In genomic region chr9:79926464-79927155, GRCm38 (mm10) we compare ENCODE assay signal across 16 mouse cellular contexts.
A peak's percentile ranks its signal among the peaks of the same experiment; 100 is the strongest.
DNase-seq lines count a peak whose midpoint lies in the region; ATAC-seq and TF ChIP-seq lines count a peak whose summit lies in the region.
"Had no signal": no experiment of that assay in that cellular context is flagged by ENCODE, and none has a peak within 500 bp of the region (broad histone marks: within the 10 kb centered on the region; RNA-seq: fewer than 3 reads in every experiment).

No protein-coding gene starts in this region.

- peak overlapping the region; percentile 82 for H3K27ac ChIP-seq in lung, embryonic 15.5 days
- H3K27ac ChIP-seq in heart, embryonic 16.5 days (ENCODE audit: low read length), result peak overlapping the region; percentile 80
- peak overlapping the region; percentile 69 for H3K27ac ChIP-seq in stomach, postnatal 0 days (replicated peaks)
- H3K27ac ChIP-seq in midbrain, embryonic 16.5 days (ENCODE audit: low read length), result no peak overlapping the region
- H3K27ac ChIP-seq: hindbrain, embryonic 12.5 days had no signal

- no peaks in the 10 kb centered on the region for H3K36me3 ChIP-seq in lung, embryonic 15.5 days
- H3K36me3 ChIP-seq in heart, embryonic 16.5 days (ENCODE audit: control insufficient read depth, insufficient read depth), result no peaks in the 10 kb centered on the region
- no peaks in the 10 kb centered on the region for H3K36me3 ChIP-seq in stomach, postnatal 0 days (ENCODE audit: control insufficient read depth, insufficient read depth, low read length)
- no peaks in the 10 kb centered on the region for H3K36me3 ChIP-seq in midbrain, embryonic 16.5 days (ENCODE audit: control insufficient read depth, insufficient read depth, low read length)
- H3K36me3 ChIP-seq: G1E; hindbrain, embryonic 12.5 days had no signal

- no peak overlapping the region for H3K4me2 ChIP-seq in lung, embryonic 15.5 days
- no peak overlapping the region; the same call in 1 of the 2 replicates for H3K4me2 ChIP-seq in heart, embryonic 16.5 days (ENCODE audit: low read depth, low read length)
- H3K4me2 ChIP-seq in stomach, postnatal 0 days (replicated peaks; ENCODE audit: low read depth), result no peak overlapping the region
- no peak overlapping the region for H3K4me2 ChIP-seq in midbrain, embryonic 16.5 days (ENCODE audit: low read length)
- H3K4me2 ChIP-seq: hindbrain, embryonic 12.5 days had no signal

- H3K27me3 ChIP-seq in lung, embryonic 15.5 days, result no peaks in the 10 kb centered on the region
- no peaks in the 10 kb centered on the region for H3K27me3 ChIP-seq in heart, embryonic 16.5 days (ENCODE audit: control insufficient read depth, insufficient read depth, low read length)
- no peaks in the 10 kb centered on the region for H3K27me3 ChIP-seq in stomach, postnatal 0 days (ENCODE audit: control insufficient read depth, insufficient read depth, low read length)
- H3K27me3 ChIP-seq in midbrain, embryonic 16.5 days (ENCODE audit: control insufficient read depth, insufficient read depth, low read depth, low read length), result no peaks in the 10 kb centered on the region
- H3K27me3 ChIP-seq: hindbrain, embryonic 12.5 days had no signal

- ATAC-seq in lung, embryonic 15.5 days (ENCODE audit: borderline replicate concordance, extremely low read depth, low FRiP score, low TSS enrichment), result peak; percentile 94
- 0 out of 2 replicates have a peak, but pooled peaks have one; percentile 60 for ATAC-seq in heart, embryonic 16.5 days (replicated peaks; ENCODE audit: extremely low read depth, insufficient read depth, low FRiP score)
- ATAC-seq in stomach, postnatal 0 days (ENCODE audit: low FRiP score, low TSS enrichment), result peak; percentile 71; the same call in 1 of the 2 replicates
- ATAC-seq in midbrain, embryonic 16.5 days, result no peak
- ATAC-seq: forebrain, embryonic 16.5 days had no signal

- H3K4me3 ChIP-seq in lung, embryonic 15.5 days, result no peak overlapping the region
- H3K4me3 ChIP-seq in heart, embryonic 16.5 days (ENCODE audit: low read length), result no peak overlapping the region
- no peak overlapping the region for H3K4me3 ChIP-seq in stomach, postnatal 0 days (ENCODE audit: low read depth, low read length)
- H3K4me3 ChIP-seq in midbrain, embryonic 16.5 days (ENCODE audit: low read depth, low read length), result no peak overlapping the region
- H3K4me3 ChIP-seq: hindbrain, embryonic 12.5 days; megakaryocyte, embryonic 14.5 days had no signal

- peak; percentile 57 to 81 for DNase-seq in adrenal gland, adult (ENCODE audit: inconsistent age in 2 of 2, low spot score in 1 of 2)
- DNase-seq in adrenal gland, postnatal 25 days, result no peak
- DNase-seq in lung, postnatal 36 days, result no peak
- peak; percentile 12 for DNase-seq in stomach, postnatal 0 days (ENCODE audit: low spot score)
- DNase-seq in embryo, embryonic 10 days (ENCODE audit: low spot score), result no peak
- DNase-seq: adrenal gland, postnatal 10 days; cerebellum, adult 11 months; kidney, postnatal 10 days; layer of hippocampus, postnatal 36 days had no signal

- peaks cover 25% of the 10 kb centered on the region for H3K4me1 ChIP-seq in lung, embryonic 15.5 days
- H3K4me1 ChIP-seq in heart, embryonic 16.5 days (ENCODE audit: control insufficient read depth, insufficient read depth, low read length), result peaks cover 34% of the 10 kb centered on the region
- H3K4me1 ChIP-seq in stomach, postnatal 0 days (replicated peaks; ENCODE audit: control insufficient read depth, insufficient read depth), result peaks cover 2% of the 10 kb centered on the region; the same call in 1 of the 2 replicates
- no peaks in the 10 kb centered on the region for H3K4me1 ChIP-seq in midbrain, embryonic 16.5 days (ENCODE audit: control insufficient read depth, insufficient read depth, low read length)

- no peak for TF ChIP-seq CTCF in stomach, postnatal 0 days (IDR thresholded peaks at IDR 0.05; ENCODE audit: low read depth)

- TF ChIP-seq EP300 in stomach, postnatal 0 days (optimal IDR thresholded peaks at IDR 0.05), result no peak

- H3K9ac ChIP-seq in lung, embryonic 15.5 days, result no peak overlapping the region
- H3K9ac ChIP-seq in heart, embryonic 16.5 days (ENCODE audit: low read length), result peak overlapping the region; percentile 11
- H3K9ac ChIP-seq in stomach, postnatal 0 days (ENCODE audit: low read length), result no peak overlapping the region
- H3K9ac ChIP-seq in midbrain, embryonic 16.5 days (ENCODE audit: low read depth, low read length), result no peak overlapping the region
- H3K9ac ChIP-seq: hindbrain, embryonic 12.5 days had no signal

- 40% methylated on average over 9 of the region's 9 CpGs for WGBS in lung, embryonic 15.5 days
- WGBS in heart, embryonic 16.5 days, result 48% methylated on average over 9 of the region's 9 CpGs
- 44% methylated on average over 9 of the region's 9 CpGs for WGBS in stomach, postnatal 0 days
- 88% methylated on average over 9 of the region's 9 CpGs for WGBS in midbrain, embryonic 16.5 days

- H3K9me3 ChIP-seq in lung, embryonic 15.5 days, result no peaks in the 10 kb centered on the region
- H3K9me3 ChIP-seq in heart, embryonic 16.5 days (replicated peaks; ENCODE audit: control insufficient read depth, low read length), result no peaks in the 10 kb centered on the region
- H3K9me3 ChIP-seq in stomach, postnatal 0 days (ENCODE audit: control insufficient read depth, low read length), result no peaks in the 10 kb centered on the region
- no peaks in the 10 kb centered on the region for H3K9me3 ChIP-seq in midbrain, embryonic 16.5 days (replicated peaks; ENCODE audit: control insufficient read depth, low read length, poor library complexity, severe bottlenecking)
- H3K9me3 ChIP-seq: G1E; hindbrain, embryonic 12.5 days; megakaryocyte, embryonic 14.5 days had no signal

Comparison
In these comparisons a context has a peak if more than half of its experiments do, and no peak if none do; other contexts are left out.
1. DNase-seq: peak in adrenal gland, adult (2 of 2) and stomach, postnatal 0 days (single experiment); none in adrenal gland, postnatal 25 days (single experiment), lung, postnatal 36 days (single experiment) and embryo, embryonic 10 days (single experiment).